Mouse (Mus musculus): Measurements from ENCODE around the gene Smc1b.
"Not testable (repeated sequence)": the region's sequence is repeated elsewhere in the genome, so short reads cannot be mapped to it uniquely, and the experiment has no call there.

Smc1b gene

GRCm38 (mm10) chr15:85132193-85132520 is 393 bp upstream of the Smc1b start:
- no peak for DNase-seq (ENCODE audit: low spot score)

GRCm38 (mm10) chr15:85085641-85086040 is 46.1 kb downstream of the Smc1b start:
- DNase-seq (ENCODE audit: low spot score) = no peak

GRCm38 (mm10) chr15:85072651-85073050 is 59.1 kb downstream of the Smc1b start:
- DNase-seq (ENCODE audit: low spot score) = no peak

GRCm38 (mm10) chr15:85070561-85070960 is 61.2 kb downstream of the Smc1b start:
- peak; percentile 32 for DNase-seq (ENCODE audit: low spot score)

GRCm38 (mm10) chr15:85063421-85063820 is 68.3 kb downstream of the Smc1b start:
- DNase-seq (ENCODE audit: low spot score) = no peak

- no peak for DNase-seq (ENCODE audit: low spot score)
These were observed 76.6 kb downstream of the Smc1b start for GRCm38 (mm10) chr15:85055186-85055585.

GRCm38 (mm10) chr15:85054098-85054497 is 77.7 kb downstream of the Smc1b start:
- DNase-seq (ENCODE audit: low spot score) = no peak

- DNase-seq (ENCODE audit: low spot score) = no peak
These were observed 82.0 kb downstream of the Smc1b start for GRCm38 (mm10) chr15:85049758-85050157.

- no peak for DNase-seq (ENCODE audit: low spot score)
These were observed 83.9 kb downstream of the Smc1b start for GRCm38 (mm10) chr15:85047865-85048264.

- no peak for DNase-seq (ENCODE audit: low spot score)
These were observed 85.4 kb downstream of the Smc1b start for GRCm38 (mm10) chr15:85046230-85046950.

GRCm38 (mm10) chr15:85043761-85044160 is 88.0 kb downstream of the Smc1b start:
- DNase-seq (ENCODE audit: low spot score) = no peak

- no peak for DNase-seq (ENCODE audit: low spot score)
These were observed 88.6 kb downstream of the Smc1b start for GRCm38 (mm10) chr15:85043116-85043515.

GRCm38 (mm10) chr15:85042361-85042954 is 89.3 kb downstream of the Smc1b start:
- DNase-seq (ENCODE audit: low spot score) = peak; percentile 68

GRCm38 (mm10) chr15:85041546-85042225 is 90.1 kb downstream of the Smc1b start:
- no peak for DNase-seq (ENCODE audit: low spot score)

- DNase-seq (ENCODE audit: low spot score) = no peak
These were observed 94.4 kb downstream of the Smc1b start for GRCm38 (mm10) chr15:85037343-85037690.

GRCm38 (mm10) chr15:85036566-85037342 is 95.0 kb downstream of the Smc1b start:
- peak; percentile 95 for DNase-seq (ENCODE audit: low spot score)

- not testable (repeated sequence) for DNase-seq (ENCODE audit: low spot score)
These were observed 97.8 kb downstream of the Smc1b start for GRCm38 (mm10) chr15:85033916-85034315.

- no peak for DNase-seq (ENCODE audit: low spot score)
These were observed 99.9 kb downstream of the Smc1b start for GRCm38 (mm10) chr15:85031866-85032265.

- not testable (repeated sequence) for DNase-seq (ENCODE audit: low spot score)
These were observed 101.1 kb downstream of the Smc1b start for GRCm38 (mm10) chr15:85030643-85031042.

- DNase-seq (ENCODE audit: low spot score) = not testable (repeated sequence)
These were observed 103.1 kb downstream of the Smc1b start, which contains the start of gene Fam118a for GRCm38 (mm10) chr15:85028648-85029047. Gene Fam118a (plus strand): TSS chr15:85028948.

GRCm38 (mm10) chr15:85027740-85028139 is 104.0 kb downstream of the Smc1b start:
- no peak for DNase-seq (ENCODE audit: low spot score)

- DNase-seq (ENCODE audit: low spot score) = no peak
These were observed 105.6 kb downstream of the Smc1b start for GRCm38 (mm10) chr15:85026197-85026596.

Data from left cerebral cortex, adult 11 months (tissue).